Mouse (Mus musculus) myocyte (in vitro differentiated cells): ENCODE results near the gene Map7d1. TPM values are rescaled to one million over a fixed set of nuclear protein-coding genes. Genes with fewer than 3 reads are reported as not detected.

Experiments
- H3K27me3 ChIP-seq: one replicate; pipeline ENCODE4 v1.6.1; 2011; ENCODE audit not compliant: control insufficient read depth, insufficient read depth, insufficient read length
- H3K36me3 ChIP-seq: one replicate; pipeline ENCODE4 v1.6.1; 2011; ENCODE audit not compliant: control insufficient read depth, insufficient read depth
- H3K4me2 ChIP-seq: one replicate; pipeline ENCODE4 v1.6.1; 2011; ENCODE audit warnings: low read depth, control low read depth
- H3K4me3 ChIP-seq: one replicate; pipeline ENCODE4 v1.5.1; 2011; ENCODE audit warnings: mild to moderate bottlenecking, control low read depth, moderate library complexity
- H3K79me2 ChIP-seq: one replicate; pipeline ENCODE4 v1.6.1; 2011; ENCODE audit not compliant: control insufficient read depth, insufficient read depth
- H3ac ChIP-seq: one replicate; pipeline ENCODE4 v1.6.1; 2011; ENCODE audit not compliant: control insufficient read depth, insufficient read length
- CEBPB ChIP-seq: IDR thresholded peaks from 2 replicates; pipeline ENCODE4 v1.6.1; 2011; ENCODE audit warnings: mild to moderate bottlenecking, moderate library complexity; ENCODE audit not compliant: poor library complexity, insufficient read depth, severe bottlenecking
- E2F4 ChIP-seq: IDR thresholded peaks from one replicate; pipeline ENCODE4 v1.6.1; 2011; ENCODE audit warnings: mild to moderate bottlenecking, control low read depth, moderate library complexity; ENCODE audit not compliant: insufficient read depth
- MAX ChIP-seq: IDR thresholded peaks from one replicate; pipeline ENCODE4 v1.6.1; 2011; ENCODE audit warnings: low read depth, mild to moderate bottlenecking, control low read depth
- MYOD1 ChIP-seq, 3 experiments: IDR thresholded peaks; one replicate each; pipeline ENCODE4 v1.6.1; 2011; ENCODE audit warnings: control low read depth in 2 of 3, low read depth in 2 of 3, mild to moderate bottlenecking in 2 of 3, moderate library complexity in 1 of 3; ENCODE audit not compliant: insufficient read length in 2 of 3, control insufficient read depth in 1 of 3
- MYOG ChIP-seq, 3 experiments: IDR thresholded peaks; one replicate each; pipeline ENCODE4 v1.6.1; 2011; ENCODE audit warnings: control low read depth in 2 of 3, low read depth in 2 of 3, mild to moderate bottlenecking in 2 of 3; ENCODE audit not compliant: insufficient read length in 2 of 3, control insufficient read depth in 1 of 3, insufficient read depth in 1 of 3
- POLR2A ChIP-seq: IDR thresholded peaks from one replicate; pipeline ENCODE4 v1.6.1; 2011; ENCODE audit warnings: low read depth, mild to moderate bottlenecking, control low read depth, moderate library complexity; ENCODE audit not compliant: insufficient read length
- POLR2AphosphoS2 ChIP-seq: IDR thresholded peaks from one replicate; pipeline ENCODE4 v1.6.1; 2011; ENCODE audit warnings: low read depth, control low read depth; ENCODE audit not compliant: insufficient read length
- REST ChIP-seq: IDR thresholded peaks from one replicate; pipeline ENCODE4 v1.6.1; 2011; ENCODE audit warnings: mild to moderate bottlenecking, control low read depth, moderate library complexity; ENCODE audit not compliant: insufficient read depth, insufficient read length
- SRF ChIP-seq: IDR thresholded peaks from one replicate; pipeline ENCODE4 v1.6.1; 2011; ENCODE audit warnings: low read depth; ENCODE audit not compliant: control insufficient read depth, insufficient read length
- TCF12 ChIP-seq: IDR thresholded peaks from one replicate; pipeline ENCODE4 v1.6.1; 2011; ENCODE audit warnings: mild to moderate bottlenecking, control low read depth; ENCODE audit not compliant: poor library complexity, insufficient read depth, severe bottlenecking
- TCF3 ChIP-seq: IDR thresholded peaks from one replicate; pipeline ENCODE4 v1.6.1; 2011; ENCODE audit warnings: low read depth, control low read depth; ENCODE audit not compliant: insufficient read length
- USF1 ChIP-seq: IDR thresholded peaks from one replicate; pipeline ENCODE4 v1.6.1; 2011; ENCODE audit warnings: low read depth, mild to moderate bottlenecking, control low read depth, moderate library complexity
- polyA plus RNA-seq: library from polyadenylated mRNA; unstranded; fragments of >200 nt; fragmentation: generic; extraction: Trizol; gene quantifications from one replicate; pipeline ENCODE4 v1.2.1, GENCODE M21; 2012; ENCODE audit warnings: missing spikeins

Map7d1 gene
- polyA plus RNA-seq, 1 experiment, result 236 TPM

DNA sequence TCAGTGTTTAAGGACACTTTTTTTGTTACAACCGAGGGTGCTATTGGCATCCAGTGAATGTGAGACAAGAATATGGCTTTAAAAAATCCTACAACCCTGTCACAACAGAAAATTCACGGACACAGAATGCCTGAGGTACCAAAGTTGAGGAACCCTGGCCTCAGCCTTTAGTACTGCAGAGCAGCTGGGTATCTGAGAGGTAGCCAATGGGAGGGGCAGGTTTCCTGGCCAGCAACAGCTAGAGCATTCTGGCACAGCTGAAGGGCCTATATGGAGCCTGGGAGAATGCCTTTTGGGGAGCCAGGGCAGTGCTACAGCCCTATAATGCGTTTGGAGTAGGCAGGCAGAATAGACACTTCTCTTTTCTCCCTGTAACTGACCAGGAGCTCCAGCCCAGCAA is 2.9 kb upstream of the Map7d1 start:
- Histone ChIP-seq H3K4me2 (peak overlapping the region; percentile 99), H3ac (no peak overlapping the region), H3K27me3 (no peaks in the 10 kb centered on the region), H3K79me2 (peaks cover 40% of the 10 kb centered on the region), H3K36me3 (no peaks in the 10 kb centered on the region), H3K4me3 (peak overlapping the region; percentile 56)
- TF ChIP-seq TCF12 (no peak), E2F4 (no peak), MAX (no peak), TCF3 (no peak), USF1 (no peak), POLR2AphosphoS2 (no peak), CEBPB (no peak), POLR2A (no peak), REST (no peak), SRF (no peak), MYOG (IDR thresholded peaks at IDR 0.05; ENCODE audit: control insufficient read depth in 1 of 3, insufficient read depth in 1 of 3, insufficient read length in 2 of 3, low read depth in 2 of 3) (peak in 2 of 3 experiments; percentile 75 to 81), MYOD1 (IDR thresholded peaks at IDR 0.05; ENCODE audit: control insufficient read depth in 1 of 3, insufficient read length in 2 of 3, low read depth in 2 of 3) (peak in 2 of 3 experiments; percentile 19 to 52)

DNA sequence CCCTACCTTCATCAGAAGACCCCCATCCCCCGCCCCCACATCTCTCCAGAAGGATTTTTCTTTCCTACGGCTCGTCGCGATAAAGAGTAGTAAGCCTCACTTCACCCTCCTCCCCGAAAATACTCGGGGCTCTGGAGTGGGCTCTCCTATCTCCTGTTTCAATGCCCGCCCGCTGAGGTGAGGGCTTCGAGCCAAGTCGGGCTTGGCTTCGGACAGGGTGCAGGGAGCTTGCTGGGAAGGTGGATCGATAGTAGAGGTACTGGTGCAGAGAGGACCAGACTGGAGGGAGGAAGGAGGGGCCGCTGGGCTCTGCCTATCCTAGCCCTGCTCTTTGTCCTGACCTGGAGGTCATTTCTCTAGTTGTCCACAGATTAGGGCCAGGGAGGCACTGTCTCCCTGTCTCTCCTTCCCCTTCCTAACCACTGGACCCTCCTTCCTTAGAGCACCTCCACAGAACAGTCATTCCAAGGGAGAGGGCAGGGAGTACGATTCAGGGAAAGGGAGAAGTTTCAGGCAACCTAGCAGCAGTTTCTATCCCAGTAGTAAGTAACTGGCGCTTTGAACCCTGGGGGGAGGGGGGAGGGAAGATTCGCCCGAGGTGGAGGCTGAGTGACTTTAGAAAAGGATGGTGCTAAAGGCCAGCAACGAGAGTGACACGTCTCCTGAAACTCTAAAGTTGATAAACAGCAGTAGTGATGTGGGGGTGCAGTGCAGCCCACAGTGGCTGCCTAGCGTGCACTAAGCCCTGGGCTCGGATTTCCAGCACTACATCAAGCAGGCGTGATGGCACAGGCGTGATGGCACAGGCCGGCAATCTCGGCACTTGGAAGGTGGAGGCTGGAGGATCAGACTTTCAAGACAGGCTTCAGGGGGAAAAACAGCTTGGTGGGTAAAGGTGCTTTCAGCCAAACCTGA is 1.1 kb upstream of the Map7d1 start:
- Histone ChIP-seq H3ac (peak overlapping the region; percentile 81), H3K27me3 (no peaks in the 10 kb centered on the region), H3K4me2 (peak overlapping the region; percentile 96), H3K4me3 (peak overlapping the region; percentile 98), H3K79me2 (peaks cover 45% of the 10 kb centered on the region), H3K36me3 (no peaks in the 10 kb centered on the region)
- TF ChIP-seq POLR2AphosphoS2, result peak; percentile 64
- TF ChIP-seq POLR2A, result peak; percentile 61
- TF ChIP-seq TCF12, result no peak
- TF ChIP-seq TCF3, result no peak
- TF ChIP-seq MAX, result no peak
- TF ChIP-seq SRF, result no peak
- TF ChIP-seq MYOD1 (IDR thresholded peaks at IDR 0.05; ENCODE audit: control insufficient read depth in 1 of 3, insufficient read length in 2 of 3, low read depth in 2 of 3), result no peak
- no peak for TF ChIP-seq MYOG (IDR thresholded peaks at IDR 0.05; ENCODE audit: control insufficient read depth in 1 of 3, insufficient read depth in 1 of 3, insufficient read length in 2 of 3, low read depth in 2 of 3)
- TF ChIP-seq USF1, result no peak

- peaks cover 63% of the 10 kb centered on the region for H3K79me2 ChIP-seq
- peak overlapping the region; percentile 81 for H3ac ChIP-seq
- TF ChIP-seq TCF3, result no peak
- TF ChIP-seq POLR2A, result no peak
- no peak for TF ChIP-seq E2F4
- TF ChIP-seq SRF, result no peak
- peak in 1 of 3 experiments; percentile 60 for TF ChIP-seq MYOD1 (IDR thresholded peaks at IDR 0.05; ENCODE audit: control insufficient read depth in 1 of 3, insufficient read length in 2 of 3, low read depth in 2 of 3)
- TF ChIP-seq MAX, result no peak
- TF ChIP-seq MYOG (IDR thresholded peaks at IDR 0.05; ENCODE audit: control insufficient read depth in 1 of 3, insufficient read depth in 1 of 3, insufficient read length in 2 of 3, low read depth in 2 of 3), result peak in 2 of 3 experiments; percentile 43 to 74
- no peak for TF ChIP-seq USF1
- no peak for TF ChIP-seq TCF12
- H3K36me3 ChIP-seq, result no peaks in the 10 kb centered on the region
- H3K27me3 ChIP-seq, result no peaks in the 10 kb centered on the region
- H3K4me2 ChIP-seq, result peak overlapping the region; percentile 70
- H3K4me3 ChIP-seq, result peak overlapping the region; percentile 98
Observed at GRCm38 (mm10) chr4:126255113-126256001, 786 bp downstream of the Map7d1 start.

- TF ChIP-seq MAX (no peak), SRF (no peak), E2F4 (no peak), TCF3 (no peak), REST (no peak), POLR2AphosphoS2 (no peak), MYOD1 (IDR thresholded peaks at IDR 0.05; ENCODE audit: control insufficient read depth in 1 of 3, insufficient read length in 2 of 3, low read depth in 2 of 3) (peak in 1 of 3 experiments; percentile 16), CEBPB (no peak), MYOG (IDR thresholded peaks at IDR 0.05; ENCODE audit: control insufficient read depth in 1 of 3, insufficient read depth in 1 of 3, insufficient read length in 2 of 3, low read depth in 2 of 3) (peak in 2 of 3 experiments; percentile 21 to 65), USF1 (no peak), TCF12 (no peak), POLR2A (peak; percentile 56)
- Histone ChIP-seq H3K4me2 (peak overlapping the region; percentile 70), H3ac (peak overlapping the region; percentile 81), H3K79me2 (peaks cover 72% of the 10 kb centered on the region), H3K36me3 (no peaks in the 10 kb centered on the region), H3K4me3 (peak overlapping the region; percentile 98), H3K27me3 (no peaks in the 10 kb centered on the region)
Observed at GRCm38 (mm10) chr4:126254315-126255112, 1.6 kb downstream of the Map7d1 start.
